Mouse (Mus musculus) ES-Bruce4 (cell line): Measurements from ENCODE around the gene Rel. TPM values are rescaled to one million over a fixed set of nuclear protein-coding genes. Genes with fewer than 3 reads are reported as not detected.

ENCODE experiments used
- H3K27ac ChIP-seq: 2 replicates; pipeline ENCODE4 v1.5.1; 2012; ENCODE audit warnings: low read length, inconsistent platforms; ENCODE audit not compliant: insufficient read depth
- H3K27me3 ChIP-seq: 2 replicates; pipeline ENCODE4 v1.6.1; 2012; ENCODE audit warnings: mild to moderate bottlenecking, low read length, inconsistent platforms; ENCODE audit not compliant: control insufficient read depth, poor library complexity, insufficient read depth, severe bottlenecking
- H3K36me3 ChIP-seq: 2 replicates; pipeline ENCODE4 v1.6.1; 2012; ENCODE audit warnings: inconsistent platforms, mild to moderate bottlenecking, low read length, moderate library complexity; ENCODE audit not compliant: control insufficient read depth, poor library complexity, insufficient read depth, severe bottlenecking
- H3K4me1 ChIP-seq: one replicate; pipeline ENCODE4 v1.8.1; 2011; ENCODE audit warnings: low read length; ENCODE audit not compliant: control insufficient read depth, insufficient read depth
- H3K4me3 ChIP-seq: 2 replicates; pipeline ENCODE4 v1.5.1; 2011; ENCODE audit warnings: low read depth, mild to moderate bottlenecking, low read length
- H3K9ac ChIP-seq: 2 replicates; pipeline ENCODE4 v1.6.1; 2012; ENCODE audit warnings: low read depth, mild to moderate bottlenecking, inconsistent platforms; ENCODE audit not compliant: poor library complexity, severe bottlenecking
- H3K9me3 ChIP-seq: replicated peaks from 2 replicates; pipeline ENCODE4 v1.6.1; 2012; ENCODE audit warnings: mild to moderate bottlenecking, low read length, inconsistent platforms; ENCODE audit not compliant: control insufficient read depth, poor library complexity, insufficient read depth, severe bottlenecking
- CTCF ChIP-seq: IDR thresholded peaks from one replicate; pipeline ENCODE4 v1.8.1; 2011; ENCODE audit warnings: low read depth, low read length
- EP300 ChIP-seq: IDR thresholded peaks from 2 replicates; pipeline ENCODE4 v1.6.1; 2011; ENCODE audit warnings: low read depth, low read length; ENCODE audit not compliant: insufficient read depth
- POLR2A ChIP-seq: IDR thresholded peaks from one replicate; pipeline ENCODE4 v1.8.1; 2011; ENCODE audit warnings: low read length; ENCODE audit not compliant: insufficient read depth
- polyA plus RNA-seq: library from polyadenylated mRNA; stranded (reverse); fragments of >200 nt; gene quantifications from 2 replicates; pipeline ENCODE4 v1.2.4, GENCODE M21; 2011; ENCODE audit warnings: low read depth; ENCODE audit not compliant: missing spikeins, insufficient read depth, insufficient read length

Gene Rel
- polyA plus RNA-seq: 2.3 and 2.6 TPM in 2 replicates

- Histone ChIP-seq H3K9ac (peak within 1 kb of the TSS; percentile 86), H3K27ac (peak within 1 kb of the TSS; percentile 52; the same call in 1 of the 2 replicates), H3K36me3 (no peaks in the 10 kb centered on the region), H3K9me3 (no peaks in the 10 kb centered on the region; the same call in 1 of the 2 replicates), H3K4me3 (peak within 1 kb of the TSS; percentile 90), H3K4me1 (no peaks in the 10 kb centered on the region), H3K27me3 (peaks cover 5% of the 10 kb centered on the region; the same call in 1 of the 2 replicates)
- TF ChIP-seq POLR2A (peak; percentile 40), CTCF (no peak), EP300 (0 out of 2 replicates have a peak, but pooled peaks have one; percentile 14)
Measured at GRCm38 (mm10) chr11:23770760-23771506, at the start of gene Rel. Rel (minus strand) TSS chr11:23770970.

- H3K27me3 ChIP-seq: no peaks in the 10 kb centered on the region; the same call in 1 of the 2 replicates
- no peak overlapping the region for H3K27ac ChIP-seq
- no peak for TF ChIP-seq POLR2A
- no peak for TF ChIP-seq CTCF
- no peak for TF ChIP-seq EP300
Measured at GRCm38 (mm10) chr11:23818745-23819144, 48.0 kb upstream of the Rel start.

GRCm38 (mm10) chr11:23810741-23811140 lies 40.0 kb upstream of the Rel start:
- no peak overlapping the region for H3K4me3 ChIP-seq
- TF ChIP-seq POLR2A: no peak
- no peak for TF ChIP-seq EP300
- no peak for TF ChIP-seq CTCF
- peaks cover 4% of the 10 kb centered on the region for H3K4me1 ChIP-seq
- no peak overlapping the region for H3K27ac ChIP-seq
- no peak overlapping the region for H3K9ac ChIP-seq
- no peaks in the 10 kb centered on the region for H3K9me3 ChIP-seq
- no peaks in the 10 kb centered on the region for H3K27me3 ChIP-seq
- H3K36me3 ChIP-seq: no peaks in the 10 kb centered on the region

More at GRCm38 (mm10) chr11:23818745-23819144, 48.0 kb upstream of the Rel start:
- Histone ChIP-seq H3K4me3 (no peak overlapping the region), H3K36me3 (no peaks in the 10 kb centered on the region), H3K9ac (no peak overlapping the region), H3K4me1 (no peaks in the 10 kb centered on the region), H3K9me3 (no peaks in the 10 kb centered on the region)

GRCm38 (mm10) chr11:23805716-23806115 lies 34.9 kb upstream of the Rel start:
- no peaks in the 10 kb centered on the region for H3K36me3 ChIP-seq
- H3K27me3 ChIP-seq: no peaks in the 10 kb centered on the region
- H3K9ac ChIP-seq: no peak overlapping the region
- no peaks in the 10 kb centered on the region for H3K9me3 ChIP-seq
- peaks cover 5% of the 10 kb centered on the region for H3K4me1 ChIP-seq
- TF ChIP-seq EP300 (no peak), POLR2A (no peak), CTCF (no peak)
- no peak overlapping the region for H3K27ac ChIP-seq
- H3K4me3 ChIP-seq: no peak overlapping the region

- Histone ChIP-seq H3K4me1 (peaks cover 5% of the 10 kb centered on the region), H3K9ac (no peak overlapping the region), H3K36me3 (no peaks in the 10 kb centered on the region), H3K27me3 (no peaks in the 10 kb centered on the region), H3K4me3 (no peak overlapping the region), H3K9me3 (no peaks in the 10 kb centered on the region), H3K27ac (peak overlapping the region; percentile 80)
- TF ChIP-seq CTCF (no peak), POLR2A (no peak)
Measured at GRCm38 (mm10) chr11:23803136-23803535, 32.4 kb upstream of the Rel start.

GRCm38 (mm10) chr11:23802256-23802655 lies 31.5 kb upstream of the Rel start:
- H3K4me1 ChIP-seq: peaks cover 5% of the 10 kb centered on the region
- no peak overlapping the region for H3K9ac ChIP-seq
- H3K36me3 ChIP-seq: no peaks in the 10 kb centered on the region
- peak overlapping the region; percentile 80 for H3K27ac ChIP-seq
- H3K4me3 ChIP-seq: no peak overlapping the region
- TF ChIP-seq POLR2A (no peak), EP300 (0 out of 2 replicates have a peak, but pooled peaks have one; percentile 8)
- no peaks in the 10 kb centered on the region for H3K27me3 ChIP-seq
- H3K9me3 ChIP-seq: no peaks in the 10 kb centered on the region
